Mouse (Mus musculus) forebrain, embryonic 14.5 days (tissue): Measurements from ENCODE around the gene Gm21964. TPM values are rescaled to one million over a fixed set of nuclear protein-coding genes. Genes with fewer than 3 reads are reported as not detected.

Experiments
- ATAC-seq: fragments of 200-750 bp; cut with Nextera tagmentation; 2 replicates; pipeline ENCODE4 v1.8.0; 2017; ENCODE audit warnings: mild to moderate bottlenecking, moderate library complexity
- DNase-seq: peaks from one replicate; pipeline ENCODE4 v3.0.0-alpha.2; 2015; ENCODE audit warnings: low spot score
- H3K27ac ChIP-seq: fragments of 300-500 bp; sonication (generic); 2 replicates; pipeline ENCODE4 v1.5.1; 2014; ENCODE audit warnings: low read depth, mild to moderate bottlenecking, control low read depth, low read length, moderate library complexity
- H3K27me3 ChIP-seq: fragments of 300-500 bp; sonication (generic); replicated peaks from 2 replicates; pipeline ENCODE4 v1.6.1; 2014; ENCODE audit warnings: low read length, control low read depth, mixed read lengths; ENCODE audit not compliant: control insufficient read depth, insufficient read depth
- H3K36me3 ChIP-seq: fragments of 300-500 bp; sonication (generic); 2 replicates; pipeline ENCODE4 v1.6.1; 2014; ENCODE audit warnings: low read length, control low read depth; ENCODE audit not compliant: control insufficient read depth, insufficient read depth
- H3K4me1 ChIP-seq: fragments of 300-500 bp; sonication (generic); 2 replicates; pipeline ENCODE4 v1.6.1; 2014; ENCODE audit warnings: antibody characterized with exemption, low read length, control low read depth; ENCODE audit not compliant: control insufficient read depth, insufficient read depth
- H3K4me2 ChIP-seq: fragments of 300-500 bp; sonication (generic); 2 replicates; pipeline ENCODE4 v1.6.1; 2014; ENCODE audit warnings: mild to moderate bottlenecking, control low read depth, low read length
- H3K4me3 ChIP-seq: fragments of 300-500 bp; sonication (generic); 2 replicates; pipeline ENCODE4 v1.5.1; 2014; ENCODE audit warnings: low read depth, low read length, control low read depth
- H3K9ac ChIP-seq: fragments of 300-500 bp; sonication (generic); 2 replicates; pipeline ENCODE4 v1.6.1; 2014; ENCODE audit warnings: mild to moderate bottlenecking, low read length, control low read depth, moderate library complexity
- H3K9me3 ChIP-seq: fragments of 300-500 bp; sonication (generic); replicated peaks from 2 replicates; pipeline ENCODE4 v1.6.1; 2016; ENCODE audit warnings: low read length, control low read depth, mixed read lengths; ENCODE audit not compliant: control insufficient read depth
- WGBS: fragments of 180-500 bp; shearing (Covaris S2); extraction: QIAGEN DNeasy Blood & Tissue Kit; methylation state at CpG from one replicate; pipeline ENCODE4 v1.1.7; 2014; 5-methylcytosine and 5-hydroxymethylcytosine counted together
- polyA plus RNA-seq: library from polyadenylated mRNA; unstranded; fragments of >200 nt; fragmentation: Nextera tagmentation; extraction: Ambion mirVana; gene quantifications from 2 replicates; pipeline ENCODE4 v1.2.1, GENCODE M21; 2014

The Gm21964 gene
- not detected in 2 replicates for polyA plus RNA-seq

DNA sequence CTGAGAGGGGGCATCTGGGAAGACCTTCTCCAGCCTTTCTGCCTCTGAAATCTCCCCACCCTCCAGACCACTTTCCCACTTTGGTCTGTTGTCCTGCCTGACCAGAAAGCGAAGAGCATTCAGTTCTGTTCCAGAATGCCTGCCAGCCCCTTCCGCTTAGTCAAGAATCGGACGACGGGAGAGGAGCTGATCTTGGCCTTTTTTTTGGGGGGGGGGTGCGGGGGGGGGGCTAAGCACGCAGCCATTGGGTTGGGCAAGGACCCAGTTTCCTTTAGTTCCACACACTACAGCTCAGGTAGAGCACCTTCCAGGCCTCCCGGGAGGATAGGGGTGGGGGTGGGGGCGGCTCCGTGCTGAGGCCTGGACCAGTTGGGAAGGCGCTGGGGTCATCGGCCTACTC lies at the start of gene Gm21964:
Gene Gm21964, plus strand, starts transcription at position 301 of the 400 bp plus-strand sequence.
- no peak within 1 kb of the TSS for H3K9ac ChIP-seq
- no peaks in the 10 kb centered on the region for H3K9me3 ChIP-seq
- DNase-seq (no peak), ATAC-seq (no peak)
- no peak within 1 kb of the TSS for H3K4me2 ChIP-seq
- no peak within 1 kb of the TSS for H3K27ac ChIP-seq
- H3K36me3 ChIP-seq = no peaks in the 10 kb centered on the region
- 89% methylated on average over 12 of the region's 12 CpGs for WGBS
- no peaks in the 10 kb centered on the region for H3K27me3 ChIP-seq
- no peaks in the 10 kb centered on the region for H3K4me1 ChIP-seq
- no peak within 1 kb of the TSS for H3K4me3 ChIP-seq

DNA sequence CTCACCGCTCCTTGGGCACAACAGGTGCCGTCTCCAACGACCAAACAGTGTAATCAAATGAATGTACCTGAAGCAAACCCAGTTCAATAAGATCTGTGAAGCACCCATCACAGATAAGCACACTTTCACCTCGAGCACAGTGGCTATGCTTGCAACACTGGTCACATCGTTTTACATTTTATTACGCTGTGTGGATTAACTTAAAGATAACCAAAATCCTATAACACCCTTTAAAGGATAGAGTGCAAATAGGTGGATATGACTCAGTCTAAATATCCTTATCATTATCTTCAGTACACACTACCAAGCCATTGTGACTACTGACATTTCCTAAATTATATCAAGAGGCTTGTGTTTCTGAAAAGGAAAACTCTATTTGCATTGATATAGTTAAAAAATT lies 49.8 kb upstream of the Gm21964 start:
- Histone ChIP-seq H3K9me3 (no peaks in the 10 kb centered on the region), H3K4me3 (no peak overlapping the region), H3K36me3 (no peaks in the 10 kb centered on the region), H3K9ac (no peak overlapping the region), H3K4me1 (no peaks in the 10 kb centered on the region), H3K27ac (no peak overlapping the region), H3K4me2 (no peak overlapping the region), H3K27me3 (no peaks in the 10 kb centered on the region)
- WGBS = 82% methylated on average over 6 of the region's 6 CpGs
- ATAC-seq (no peak), DNase-seq (no peak)

DNA sequence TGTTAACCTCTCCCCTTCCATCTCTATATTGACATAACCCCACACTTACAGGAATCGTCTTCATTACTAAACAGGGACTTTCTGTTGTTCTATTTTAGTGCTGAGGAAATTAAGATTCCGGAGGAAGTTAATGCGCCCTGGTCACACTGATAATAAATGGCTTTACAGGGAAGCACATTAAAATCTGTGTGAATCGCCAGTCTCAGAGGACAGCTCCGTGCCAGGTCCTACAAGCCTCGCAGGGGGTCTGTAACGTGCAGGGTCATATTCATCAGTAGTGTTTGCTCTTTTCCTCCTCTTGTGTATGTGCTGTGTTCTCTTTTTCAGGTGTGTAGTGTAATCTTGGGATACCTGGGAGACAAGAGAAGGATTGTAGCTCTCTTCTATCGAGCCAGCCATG lies 42.8 kb upstream of the Gm21964 start:
- no peaks in the 10 kb centered on the region for H3K36me3 ChIP-seq
- H3K4me1 ChIP-seq = no peaks in the 10 kb centered on the region
- no peak overlapping the region for H3K27ac ChIP-seq
- ATAC-seq = no peak
- no peak overlapping the region for H3K9ac ChIP-seq
- no peaks in the 10 kb centered on the region for H3K27me3 ChIP-seq
- 89% methylated on average over 8 of the region's 8 CpGs for WGBS
- no peak for DNase-seq
- H3K4me2 ChIP-seq = no peak overlapping the region
- no peak overlapping the region for H3K4me3 ChIP-seq
- no peaks in the 10 kb centered on the region for H3K9me3 ChIP-seq

DNA sequence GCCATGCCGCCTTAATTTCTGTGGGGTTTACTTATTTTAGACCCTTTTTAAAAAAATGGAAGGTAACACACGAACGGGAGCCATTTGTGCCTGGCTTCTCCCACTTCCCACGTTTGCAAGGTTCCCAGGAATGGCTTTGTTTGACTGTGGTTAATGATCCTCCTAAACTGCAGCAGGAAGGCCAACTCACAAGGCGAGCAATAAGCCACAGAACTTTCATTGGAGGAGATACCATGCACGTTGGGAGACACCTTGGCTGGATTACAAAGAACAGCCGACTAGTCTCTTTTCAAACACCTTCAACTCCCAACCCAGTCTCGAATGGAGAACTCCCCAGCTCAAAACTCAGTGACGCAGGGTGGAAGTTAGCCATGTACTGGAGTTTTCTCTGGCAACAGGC lies 36.8 kb upstream of the Gm21964 start:
- no peak for DNase-seq
- Histone ChIP-seq H3K27ac (no peak overlapping the region), H3K36me3 (no peaks in the 10 kb centered on the region), H3K9ac (no peak overlapping the region), H3K27me3 (no peaks in the 10 kb centered on the region), H3K4me2 (no peak overlapping the region), H3K4me3 (no peak overlapping the region), H3K4me1 (no peaks in the 10 kb centered on the region), H3K9me3 (no peaks in the 10 kb centered on the region)
- no peak for ATAC-seq
- WGBS = 83% methylated on average over 9 of the region's 9 CpGs

- ATAC-seq (no peak), DNase-seq (no peak)
- WGBS = 91% methylated on average over 18 of the region's 18 CpGs
- H3K4me1 ChIP-seq = no peaks in the 10 kb centered on the region
- H3K4me2 ChIP-seq = no peak overlapping the region
- H3K27ac ChIP-seq = no peak overlapping the region
- H3K36me3 ChIP-seq = no peaks in the 10 kb centered on the region
- no peak overlapping the region for H3K9ac ChIP-seq
- no peaks in the 10 kb centered on the region for H3K9me3 ChIP-seq
- H3K27me3 ChIP-seq = no peaks in the 10 kb centered on the region
- no peak overlapping the region for H3K4me3 ChIP-seq
Measured at GRCm38 (mm10) chr8:110064606-110065365, 36.2 kb upstream of the Gm21964 start.

- Histone ChIP-seq H3K9me3 (no peaks in the 10 kb centered on the region), H3K27ac (no peak overlapping the region), H3K36me3 (no peaks in the 10 kb centered on the region), H3K9ac (no peak overlapping the region), H3K4me2 (no peak overlapping the region), H3K4me1 (no peaks in the 10 kb centered on the region), H3K4me3 (no peak overlapping the region), H3K27me3 (no peaks in the 10 kb centered on the region)
- 85% methylated on average over 4 of the region's 4 CpGs for WGBS
- ATAC-seq (no peak), DNase-seq (no peak)
Measured at GRCm38 (mm10) chr8:110065676-110066075, 35.3 kb upstream of the Gm21964 start.

- 86% methylated on average over 4 of the region's 4 CpGs for WGBS
- ATAC-seq = no peak
Measured at GRCm38 (mm10) chr8:110069706-110070105, 31.3 kb upstream of the Gm21964 start.

DNA sequence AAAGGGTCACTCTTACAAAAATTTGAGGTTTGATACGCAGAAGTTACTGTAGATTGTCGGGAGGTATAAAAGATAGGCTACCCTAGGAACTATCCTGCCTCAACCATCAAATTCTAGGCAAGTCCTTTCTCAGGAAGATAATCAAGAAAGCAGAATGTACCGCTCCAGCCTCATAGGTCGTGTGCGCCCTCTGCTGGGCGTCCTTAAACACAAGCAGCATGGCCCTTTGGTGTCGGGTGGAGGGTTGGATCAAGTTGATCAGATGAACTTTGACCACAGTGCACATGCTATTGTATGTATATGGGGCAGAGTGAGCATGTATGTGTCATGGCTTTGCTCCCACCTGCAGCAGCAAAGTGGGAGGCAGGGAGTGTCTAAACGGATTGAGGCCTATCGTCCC lies 29.4 kb upstream of the Gm21964 start:
- H3K4me2 ChIP-seq = no peak overlapping the region
- no peak overlapping the region for H3K4me3 ChIP-seq
- ATAC-seq (no peak), DNase-seq (peak; percentile 88)
- H3K4me1 ChIP-seq = no peaks in the 10 kb centered on the region
- H3K27ac ChIP-seq = no peak overlapping the region
- no peaks in the 10 kb centered on the region for H3K36me3 ChIP-seq
- H3K27me3 ChIP-seq = no peaks in the 10 kb centered on the region
- H3K9me3 ChIP-seq = no peaks in the 10 kb centered on the region
- no peak overlapping the region for H3K9ac ChIP-seq
- WGBS = 14% methylated on average over 9 of the region's 9 CpGs

More at GRCm38 (mm10) chr8:110069706-110070105, 31.3 kb upstream of the Gm21964 start:
- H3K36me3 ChIP-seq = no peaks in the 10 kb centered on the region
- no peak overlapping the region for H3K27ac ChIP-seq
- DNase-seq = no peak
- no peak overlapping the region for H3K9ac ChIP-seq
- no peak overlapping the region for H3K4me3 ChIP-seq
- H3K4me2 ChIP-seq = no peak overlapping the region
- H3K4me1 ChIP-seq = no peaks in the 10 kb centered on the region
- no peaks in the 10 kb centered on the region for H3K9me3 ChIP-seq
- no peaks in the 10 kb centered on the region for H3K27me3 ChIP-seq

DNA sequence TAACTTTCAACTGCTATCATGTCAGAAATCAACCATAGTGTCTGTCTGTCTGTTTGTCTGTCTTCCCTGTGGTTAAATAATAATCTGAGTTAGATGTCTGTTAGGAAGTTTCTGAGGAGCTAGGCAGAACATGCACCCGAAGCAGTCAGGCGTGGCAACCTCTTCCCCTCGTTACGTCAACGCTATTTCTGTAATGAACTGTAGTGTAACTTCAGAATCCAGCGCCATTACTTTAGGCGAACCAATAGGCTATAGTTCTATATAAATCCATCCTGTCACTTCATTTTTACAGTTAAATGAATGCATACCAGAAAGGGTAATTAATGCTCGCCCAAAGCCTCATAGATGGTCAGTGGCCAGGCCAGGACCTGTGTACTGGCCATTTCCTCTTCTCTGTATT lies 26.5 kb upstream of the Gm21964 start:
- DNase-seq = no peak
- Histone ChIP-seq H3K27me3 (no peaks in the 10 kb centered on the region), H3K4me3 (no peak overlapping the region), H3K36me3 (no peaks in the 10 kb centered on the region), H3K9ac (no peak overlapping the region), H3K4me1 (peaks cover 2% of the 10 kb centered on the region; the same call in 1 of the 2 replicates), H3K9me3 (no peaks in the 10 kb centered on the region), H3K4me2 (no peak overlapping the region), H3K27ac (no peak overlapping the region)
- ATAC-seq = no peak
- WGBS = 78% methylated on average over 8 of the region's 8 CpGs
